Mouse (Mus musculus) erythroid progenitor cell, adult 5-6 weeks (primary cell): ENCODE results near the gene Sbf2. TPM values are rescaled to one million over a fixed set of nuclear protein-coding genes. Genes with fewer than 3 reads are reported as not detected.

Source experiments
- ATAC-seq: replicated peaks from 2 replicates; pipeline ENCODE4 v1.8.0; 2016; ENCODE audit warnings: moderate number of reproducible peaks, mild to moderate bottlenecking, moderate TSS enrichment, inconsistent platforms; ENCODE audit not compliant: poor library complexity, low FRiP score, severe bottlenecking
- total RNA-seq, 2 experiments: library from RNA; stranded (forward) in 1 of 2; stranded (reverse) in 1 of 2; fragments of 150-400 nt in 1 of 2; fragments of 186-747, 209-891 nt in 1 of 2; gene quantifications; 2 replicates each; pipeline versions ENCODE4 v1.2.3 to v1.2.4; 2015 to 2017; ENCODE audit warnings: low replicate concordance in 2 of 2

The Sbf2 gene
- total RNA-seq, 2 experiments from 2014 or later: 0.38 to 10.9 TPM

GRCm38 (mm10) chr7:110324852-110325251 lies 289.9 kb downstream of the Sbf2 start:
- ATAC-seq: no peak

- ATAC-seq: no peak
Measured at GRCm38 (mm10) chr7:110321106-110321505, 293.6 kb downstream of the Sbf2 start.

GRCm38 (mm10) chr7:110318971-110319519 lies 295.7 kb downstream of the Sbf2 start:
- ATAC-seq: no peak

- no peak for ATAC-seq
Measured at GRCm38 (mm10) chr7:110317412-110317811, 297.3 kb downstream of the Sbf2 start.

- ATAC-seq: no peak
Measured at GRCm38 (mm10) chr7:110315352-110315751, 299.4 kb downstream of the Sbf2 start.

- no peak for ATAC-seq
Measured at GRCm38 (mm10) chr7:110314401-110314890, 300.3 kb downstream of the Sbf2 start.

- ATAC-seq: no peak
Measured at GRCm38 (mm10) chr7:110313392-110314055, 301.2 kb downstream of the Sbf2 start.

GRCm38 (mm10) chr7:110309246-110309645 lies 305.5 kb downstream of the Sbf2 start:
- no peak for ATAC-seq

GRCm38 (mm10) chr7:110307741-110308140 lies 307.0 kb downstream of the Sbf2 start:
- ATAC-seq: no peak

GRCm38 (mm10) chr7:110306281-110306680 lies 308.4 kb downstream of the Sbf2 start:
- ATAC-seq: no peak

GRCm38 (mm10) chr7:110305486-110305885 lies 309.2 kb downstream of the Sbf2 start:
- ATAC-seq: no peak

GRCm38 (mm10) chr7:110302886-110303285 lies 311.8 kb downstream of the Sbf2 start:
- no peak for ATAC-seq

GRCm38 (mm10) chr7:110298739-110299410 lies 315.8 kb downstream of the Sbf2 start:
- ATAC-seq: no peak

- no peak for ATAC-seq
Measured at GRCm38 (mm10) chr7:110298090-110298489, 316.6 kb downstream of the Sbf2 start.

GRCm38 (mm10) chr7:110297611-110298010 lies 317.1 kb downstream of the Sbf2 start:
- no peak for ATAC-seq

- no peak for ATAC-seq
Measured at GRCm38 (mm10) chr7:110296889-110297603, 317.7 kb downstream of the Sbf2 start.

- no peak for ATAC-seq
Measured at GRCm38 (mm10) chr7:110289647-110290046, 325.1 kb downstream of the Sbf2 start.

- no peak for ATAC-seq
Measured at GRCm38 (mm10) chr7:110288731-110289191, 326.0 kb downstream of the Sbf2 start.

- no peak for ATAC-seq
Measured at GRCm38 (mm10) chr7:110288191-110288604, 326.5 kb downstream of the Sbf2 start.

GRCm38 (mm10) chr7:110287476-110288071 lies 327.1 kb downstream of the Sbf2 start:
- ATAC-seq: no peak
